Mouse (Mus musculus) intestine, embryonic 15.5 days (tissue): Measurements from ENCODE around the gene She. TPM values are rescaled to one million over a fixed set of nuclear protein-coding genes. Genes with fewer than 3 reads are reported as not detected.

Experiments used
- ATAC-seq: fragments of 200-750 bp; cut with Nextera tagmentation; 2 replicates; pipeline ENCODE4 v1.8.0; 2017; ENCODE audit warnings: moderate TSS enrichment, moderate library complexity
- H3K27ac ChIP-seq: fragments of 300-500 bp; sonication (generic); 2 replicates; pipeline ENCODE4 v1.5.1; 2015; ENCODE audit warnings: mild to moderate bottlenecking, inconsistent platforms
- H3K27me3 ChIP-seq: fragments of 300-500 bp; sonication (generic); replicated peaks from 2 replicates; pipeline ENCODE4 v1.6.1; 2015; ENCODE audit warnings: inconsistent platforms
- H3K36me3 ChIP-seq: fragments of 300-500 bp; sonication (generic); 2 replicates; pipeline ENCODE4 v1.6.1; 2015; ENCODE audit warnings: inconsistent platforms
- H3K4me1 ChIP-seq: fragments of 300-500 bp; sonication (generic); replicated peaks from 2 replicates; pipeline ENCODE4 v1.6.1; 2015; ENCODE audit warnings: inconsistent platforms
- H3K4me2 ChIP-seq: fragments of 300-500 bp; sonication (generic); replicated peaks from 2 replicates; pipeline ENCODE4 v1.6.1; 2015; ENCODE audit warnings: mild to moderate bottlenecking, inconsistent platforms
- H3K4me3 ChIP-seq: fragments of 300-500 bp; sonication (generic); replicated peaks from 2 replicates; pipeline ENCODE4 v1.5.1; 2015; ENCODE audit warnings: inconsistent platforms
- H3K9ac ChIP-seq: fragments of 300-500 bp; sonication (generic); 2 replicates; pipeline ENCODE4 v1.6.1; 2015; ENCODE audit warnings: inconsistent platforms
- H3K9me3 ChIP-seq: fragments of 300-500 bp; sonication (generic); 2 replicates; pipeline ENCODE4 v1.6.1; 2016; ENCODE audit warnings: inconsistent platforms
- WGBS: fragments of 180-500 bp; shearing (Covaris S2); methylation state at CpG from one replicate; pipeline ENCODE4 v1.1.7; 2015; 5-methylcytosine and 5-hydroxymethylcytosine counted together
- polyA plus RNA-seq: library from polyadenylated mRNA; unstranded; fragments of >200 nt; fragmentation: Nextera tagmentation; extraction: Ambion mirVana; gene quantifications from 2 replicates; pipeline ENCODE4 v1.2.1, GENCODE M21; 2015

The She gene
- polyA plus RNA-seq, 1 experiment from 2014 or later, result 3.8 TPM

- H3K4me3 ChIP-seq, result no peak overlapping the region
- H3K4me2 ChIP-seq, result no peak overlapping the region
- no peaks in the 10 kb centered on the region for H3K9me3 ChIP-seq
- 69% methylated on average over 4 of the region's 4 CpGs for WGBS
- peaks cover 28% of the 10 kb centered on the region for H3K4me1 ChIP-seq
- no peak overlapping the region for H3K9ac ChIP-seq
- no peak for ATAC-seq
- no peaks in the 10 kb centered on the region for H3K36me3 ChIP-seq
- no peaks in the 10 kb centered on the region for H3K27me3 ChIP-seq
- H3K27ac ChIP-seq, result no peak overlapping the region
Measured at GRCm38 (mm10) chr3:89865764-89866163, 34.6 kb downstream of the She start.

- Histone ChIP-seq H3K4me2 (no peak overlapping the region), H3K36me3 (no peaks in the 10 kb centered on the region), H3K9me3 (no peaks in the 10 kb centered on the region), H3K27ac (no peak overlapping the region), H3K4me3 (no peak overlapping the region), H3K27me3 (no peaks in the 10 kb centered on the region), H3K9ac (no peak overlapping the region), H3K4me1 (peaks cover 32% of the 10 kb centered on the region)
- no peak for ATAC-seq
- 65% methylated on average over 4 of the region's 4 CpGs for WGBS
Measured at GRCm38 (mm10) chr3:89867651-89868050, 36.5 kb downstream of the She start.

- Histone ChIP-seq H3K36me3 (no peaks in the 10 kb centered on the region), H3K4me1 (peaks cover 32% of the 10 kb centered on the region), H3K27ac (no peak overlapping the region), H3K4me2 (0 out of 2 replicates have a peak overlapping the region, but pooled peaks have one; percentile 14), H3K4me3 (no peak overlapping the region), H3K9me3 (no peaks in the 10 kb centered on the region), H3K9ac (no peak overlapping the region), H3K27me3 (no peaks in the 10 kb centered on the region)
- ATAC-seq, result peak; percentile 46; the same call in 1 of the 2 replicates
- 23% methylated on average over 7 of the region's 7 CpGs for WGBS
Measured at GRCm38 (mm10) chr3:89868357-89868756, 37.2 kb downstream of the She start.

- no peaks in the 10 kb centered on the region for H3K9me3 ChIP-seq
- H3K4me3 ChIP-seq, result no peak overlapping the region
- peaks cover 32% of the 10 kb centered on the region for H3K4me1 ChIP-seq
- no peaks in the 10 kb centered on the region for H3K36me3 ChIP-seq
- no peak for ATAC-seq
- H3K27ac ChIP-seq, result no peak overlapping the region
- no peak overlapping the region for H3K9ac ChIP-seq
- H3K4me2 ChIP-seq, result no peak overlapping the region
- 62% methylated on average over 9 of the region's 9 CpGs for WGBS
- no peaks in the 10 kb centered on the region for H3K27me3 ChIP-seq
Measured at GRCm38 (mm10) chr3:89868956-89869355, 37.8 kb downstream of the She start.

GRCm38 (mm10) chr3:89869556-89869955 is 38.4 kb downstream of the She start:
- ATAC-seq, result no peak
- WGBS, result 70% methylated on average over 9 of the region's 9 CpGs
- H3K4me1 ChIP-seq, result peaks cover 32% of the 10 kb centered on the region
- no peak overlapping the region for H3K4me3 ChIP-seq
- no peaks in the 10 kb centered on the region for H3K27me3 ChIP-seq
- H3K36me3 ChIP-seq, result no peaks in the 10 kb centered on the region
- H3K9me3 ChIP-seq, result no peaks in the 10 kb centered on the region
- no peak overlapping the region for H3K4me2 ChIP-seq
- 0 out of 2 replicates have a peak overlapping the region, but pooled peaks have one; percentile 5 for H3K27ac ChIP-seq
- H3K9ac ChIP-seq, result no peak overlapping the region

GRCm38 (mm10) chr3:89870472-89871271 is 39.5 kb downstream of the She start:
- no peaks in the 10 kb centered on the region for H3K9me3 ChIP-seq
- H3K36me3 ChIP-seq, result no peaks in the 10 kb centered on the region
- 0 out of 2 replicates have a peak, but pooled peaks have one; percentile 19 for ATAC-seq
- no peak overlapping the region for H3K9ac ChIP-seq
- H3K4me1 ChIP-seq, result peaks cover 27% of the 10 kb centered on the region
- H3K27me3 ChIP-seq, result no peaks in the 10 kb centered on the region
- H3K4me3 ChIP-seq, result no peak overlapping the region
- WGBS, result 53% methylated on average over 22 of the region's 22 CpGs
- H3K27ac ChIP-seq, result peak overlapping the region; percentile 82
- peak overlapping the region; percentile 34; the same call in 1 of the 2 replicates for H3K4me2 ChIP-seq

GRCm38 (mm10) chr3:89871339-89871914 is 40.3 kb downstream of the She start:
- no peaks in the 10 kb centered on the region for H3K9me3 ChIP-seq
- H3K27me3 ChIP-seq, result no peaks in the 10 kb centered on the region
- 75% methylated on average over 8 of the region's 8 CpGs for WGBS
- H3K36me3 ChIP-seq, result no peaks in the 10 kb centered on the region
- H3K4me2 ChIP-seq, result no peak overlapping the region
- H3K27ac ChIP-seq, result peak overlapping the region; percentile 82
- H3K4me1 ChIP-seq, result peaks cover 27% of the 10 kb centered on the region
- H3K9ac ChIP-seq, result no peak overlapping the region
- no peak overlapping the region for H3K4me3 ChIP-seq
- ATAC-seq, result peak; percentile 25; the same call in 1 of the 2 replicates

- H3K4me3 ChIP-seq, result no peak overlapping the region
- no peaks in the 10 kb centered on the region for H3K36me3 ChIP-seq
- peak; percentile 52 for ATAC-seq
- H3K4me2 ChIP-seq, result no peak overlapping the region
- H3K9ac ChIP-seq, result no peak overlapping the region
- H3K27me3 ChIP-seq, result no peaks in the 10 kb centered on the region
- no peaks in the 10 kb centered on the region for H3K9me3 ChIP-seq
- 49% methylated on average over 7 of the region's 7 CpGs for WGBS
- peak overlapping the region; percentile 65 for H3K27ac ChIP-seq
- peaks cover 27% of the 10 kb centered on the region for H3K4me1 ChIP-seq
Measured at GRCm38 (mm10) chr3:89872209-89872608, 41.0 kb downstream of the She start.

- no peaks in the 10 kb centered on the region for H3K36me3 ChIP-seq
- ATAC-seq, result peak; percentile 46; the same call in 1 of the 2 replicates
- 34% methylated on average over 6 of the region's 6 CpGs for WGBS
- no peak overlapping the region for H3K9ac ChIP-seq
- H3K4me3 ChIP-seq, result no peak overlapping the region
- H3K4me1 ChIP-seq, result peaks cover 27% of the 10 kb centered on the region
- H3K27me3 ChIP-seq, result no peaks in the 10 kb centered on the region
- H3K27ac ChIP-seq, result peak overlapping the region; percentile 65
- H3K9me3 ChIP-seq, result no peaks in the 10 kb centered on the region
- H3K4me2 ChIP-seq, result no peak overlapping the region
Measured at GRCm38 (mm10) chr3:89872684-89873083, 41.5 kb downstream of the She start.

GRCm38 (mm10) chr3:89874076-89874475 is 42.9 kb downstream of the She start:
- H3K9ac ChIP-seq, result no peak overlapping the region
- H3K9me3 ChIP-seq, result no peaks in the 10 kb centered on the region
- no peaks in the 10 kb centered on the region for H3K36me3 ChIP-seq
- 88% methylated on average over 5 of the region's 5 CpGs for WGBS
- H3K27ac ChIP-seq, result 0 out of 2 replicates have a peak overlapping the region, but pooled peaks have one; percentile 15
- peaks cover 20% of the 10 kb centered on the region; the same call in 1 of the 2 replicates for H3K4me1 ChIP-seq
- no peak overlapping the region for H3K4me3 ChIP-seq
- no peak for ATAC-seq
- H3K4me2 ChIP-seq, result no peak overlapping the region
- H3K27me3 ChIP-seq, result no peaks in the 10 kb centered on the region

- WGBS, result 56% methylated on average over 9 of the region's 9 CpGs
Measured at GRCm38 (mm10) chr3:89875021-89875420, 43.9 kb downstream of the She start.

GRCm38 (mm10) chr3:89875781-89876180 is 44.6 kb downstream of the She start:
- peaks cover 10% of the 10 kb centered on the region; the same call in 1 of the 2 replicates for H3K4me1 ChIP-seq
- 0 out of 2 replicates have a peak overlapping the region, but pooled peaks have one; percentile 0 for H3K27ac ChIP-seq
- H3K9ac ChIP-seq, result no peak overlapping the region
- H3K4me3 ChIP-seq, result no peak overlapping the region
- no peaks in the 10 kb centered on the region for H3K9me3 ChIP-seq
- no peak overlapping the region for H3K4me2 ChIP-seq
- no peaks in the 10 kb centered on the region for H3K36me3 ChIP-seq
- WGBS, result 84% methylated on average over 8 of the region's 8 CpGs
- no peak for ATAC-seq
- H3K27me3 ChIP-seq, result no peaks in the 10 kb centered on the region

More at GRCm38 (mm10) chr3:89875021-89875420, 43.9 kb downstream of the She start:
- Histone ChIP-seq H3K27me3 (no peaks in the 10 kb centered on the region), H3K4me3 (no peak overlapping the region), H3K9me3 (no peaks in the 10 kb centered on the region), H3K4me2 (no peak overlapping the region), H3K4me1 (peaks cover 17% of the 10 kb centered on the region; the same call in 1 of the 2 replicates), H3K9ac (no peak overlapping the region), H3K36me3 (no peaks in the 10 kb centered on the region), H3K27ac (0 out of 2 replicates have a peak overlapping the region, but pooled peaks have one; percentile 15)
- ATAC-seq, result no peak
